Mouse (Mus musculus): ENCODE data around the gene Nek9.

The Nek9 gene

GRCm38 (mm10) chr12:85269821-85270220, 69.3 kb downstream of the Nek9 start:
- DNase-seq (ENCODE audit: extremely low read depth, insufficient read length, low spot score), result no peak

GRCm38 (mm10) chr12:85266248-85266647, 72.9 kb downstream of the Nek9 start:
- DNase-seq (ENCODE audit: extremely low read depth, insufficient read length, low spot score), result no peak

GRCm38 (mm10) chr12:85264940-85265339, 74.2 kb downstream of the Nek9 start:
- DNase-seq (ENCODE audit: extremely low read depth, insufficient read length, low spot score), result no peak

GRCm38 (mm10) chr12:85264531-85264930, 74.6 kb downstream of the Nek9 start:
- no peak for DNase-seq (ENCODE audit: extremely low read depth, insufficient read length, low spot score)

- no peak for DNase-seq (ENCODE audit: extremely low read depth, insufficient read length, low spot score)
Observed at GRCm38 (mm10) chr12:85263190-85263589, 76.0 kb downstream of the Nek9 start.

GRCm38 (mm10) chr12:85262489-85262888, 76.7 kb downstream of the Nek9 start:
- DNase-seq (ENCODE audit: extremely low read depth, insufficient read length, low spot score), result no peak

GRCm38 (mm10) chr12:85257008-85257639, 82.0 kb downstream of the Nek9 start:
- no peak for DNase-seq (ENCODE audit: extremely low read depth, insufficient read length, low spot score)

GRCm38 (mm10) chr12:85256074-85256751, 82.9 kb downstream of the Nek9 start:
- peak; percentile 16 for DNase-seq (ENCODE audit: extremely low read depth, insufficient read length, low spot score)

GRCm38 (mm10) chr12:85252083-85252482, 87.1 kb downstream of the Nek9 start:
- no peak for DNase-seq (ENCODE audit: extremely low read depth, insufficient read length, low spot score)

All from 3134 (cell line).